17 mouse cellular contexts compared by ENCODE assay signal in the genomic region with DNA sequence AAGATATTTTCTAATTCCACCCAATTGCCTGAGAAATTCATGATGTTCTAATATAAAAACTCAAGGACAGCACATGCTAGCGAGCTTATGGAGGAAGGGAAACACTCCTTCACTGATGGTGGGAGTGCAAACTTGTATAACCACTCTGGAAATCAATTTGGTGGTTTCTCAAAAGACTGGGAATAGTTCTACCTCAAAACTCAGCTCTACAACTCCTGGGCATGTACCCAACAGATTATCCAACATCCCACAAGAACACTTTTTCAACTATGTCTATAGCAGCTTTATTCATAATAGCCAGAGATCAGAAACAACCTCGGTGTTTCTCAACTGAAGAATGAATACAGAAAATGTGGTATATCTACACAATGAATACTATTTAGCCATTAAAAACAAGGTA.
"Had no signal": no experiment of that assay in that cellular context is flagged by ENCODE, and none has a peak within 500 bp of the region (broad histone marks: within the 10 kb centered on the region; RNA-seq: fewer than 3 reads in every experiment).

No protein-coding gene starts in this region.

- ATAC-seq: liver, embryonic 12.5 days; liver, postnatal 0 days; lung, postnatal 0 days; midbrain, embryonic 13.5 days; midbrain, embryonic 15.5 days; midbrain, embryonic 16.5 days had no signal

- DNase-seq: left cerebral cortex, postnatal 4 days; liver; liver, embryonic 13.5 days; liver, postnatal 0 days; lung, adult 18-20 months; lung, adult 2 months; lung, embryonic 14.5 days; lung, postnatal 10 days; lung, postnatal 14 days; lung, postnatal 36 days; lung, postnatal 4 days; midbrain, embryonic 14.5 days had no signal
